Mouse (Mus musculus): ENCODE results near the gene Slc36a4. TPM values are rescaled to one million over a fixed set of nuclear protein-coding genes. Genes with fewer than 3 reads are reported as not detected.

Gene Slc36a4
- 4.7 and 4.8 TPM in 2 replicates for polyA plus RNA-seq (2012; rRNA removed)

GRCm38 (mm10) chr9:15709599-15710381, at the start of gene Slc36a4:
Gene Slc36a4, plus strand, starts transcription at chr9:15709738.
- Histone ChIP-seq H3K4me1 (replicated peaks; ENCODE audit: control insufficient read depth, insufficient read depth, low read length) (peaks cover 4% of the 10 kb centered on the region), H3K27ac (ENCODE audit: control insufficient read depth, insufficient read depth, low read length) (no peak within 1 kb of the TSS), H3K4me3 (ENCODE audit: control insufficient read depth, insufficient read depth, low read length) (peak within 1 kb of the TSS; percentile 64), H3K27me3 (ENCODE audit: control insufficient read depth, insufficient read depth, low read length) (no peaks in the 10 kb centered on the region), H3K36me3 (ENCODE audit: control insufficient read depth, insufficient read depth, low read length) (no peaks in the 10 kb centered on the region)
- DNase-seq: peak; percentile 67
- WGBS: 1% methylated on average over 66 of the region's 75 CpGs
- no peak for TF ChIP-seq CTCF (IDR thresholded peaks at IDR 0.05; ENCODE audit: borderline replicate concordance, control insufficient read depth, extremely low read depth, insufficient read depth, low read length, poor library complexity)
- no peak for TF ChIP-seq POLR2A (IDR thresholded peaks at IDR 0.05; ENCODE audit: control insufficient read depth, extremely low read depth, insufficient read depth, low read length, poor library complexity)

- H3K4me3 ChIP-seq (ENCODE audit: control insufficient read depth, insufficient read depth, low read length): no peak overlapping the region
- no peak for TF ChIP-seq CTCF (IDR thresholded peaks at IDR 0.05; ENCODE audit: borderline replicate concordance, control insufficient read depth, extremely low read depth, insufficient read depth, low read length, poor library complexity)
- no peak for TF ChIP-seq POLR2A (IDR thresholded peaks at IDR 0.05; ENCODE audit: control insufficient read depth, extremely low read depth, insufficient read depth, low read length, poor library complexity)
- no peaks in the 10 kb centered on the region for H3K27me3 ChIP-seq (ENCODE audit: control insufficient read depth, insufficient read depth, low read length)
- no peaks in the 10 kb centered on the region for H3K4me1 ChIP-seq (replicated peaks; ENCODE audit: control insufficient read depth, insufficient read depth, low read length)
- WGBS: 87% methylated on average over 7 of the region's 7 CpGs
- no peaks in the 10 kb centered on the region for H3K36me3 ChIP-seq (ENCODE audit: control insufficient read depth, insufficient read depth, low read length)
- H3K27ac ChIP-seq (ENCODE audit: control insufficient read depth, insufficient read depth, low read length): no peak overlapping the region
- no peak for DNase-seq
Observed at GRCm38 (mm10) chr9:15664606-15665005, 44.9 kb upstream of the Slc36a4 start.

- H3K36me3 ChIP-seq (ENCODE audit: control insufficient read depth, insufficient read depth, low read length): no peaks in the 10 kb centered on the region
- no peak for DNase-seq
- H3K27me3 ChIP-seq (ENCODE audit: control insufficient read depth, insufficient read depth, low read length): no peaks in the 10 kb centered on the region
- no peak overlapping the region for H3K4me3 ChIP-seq (ENCODE audit: control insufficient read depth, insufficient read depth, low read length)
- H3K4me1 ChIP-seq (replicated peaks; ENCODE audit: control insufficient read depth, insufficient read depth, low read length): no peaks in the 10 kb centered on the region
- no peak for TF ChIP-seq POLR2A (IDR thresholded peaks at IDR 0.05; ENCODE audit: control insufficient read depth, extremely low read depth, insufficient read depth, low read length, poor library complexity)
- TF ChIP-seq CTCF (IDR thresholded peaks at IDR 0.05; ENCODE audit: borderline replicate concordance, control insufficient read depth, extremely low read depth, insufficient read depth, low read length, poor library complexity): no peak
- 70% methylated on average over 3 of the region's 3 CpGs for WGBS
- H3K27ac ChIP-seq (ENCODE audit: control insufficient read depth, insufficient read depth, low read length): no peak overlapping the region
Observed at GRCm38 (mm10) chr9:15669452-15669851, 40.1 kb upstream of the Slc36a4 start.

- TF ChIP-seq POLR2A (IDR thresholded peaks at IDR 0.05; ENCODE audit: control insufficient read depth, extremely low read depth, insufficient read depth, low read length, poor library complexity) (no peak), CTCF (IDR thresholded peaks at IDR 0.05; ENCODE audit: borderline replicate concordance, control insufficient read depth, extremely low read depth, insufficient read depth, low read length, poor library complexity) (no peak)
- WGBS: 72% methylated on average over 5 of the region's 5 CpGs
- Histone ChIP-seq H3K4me3 (ENCODE audit: control insufficient read depth, insufficient read depth, low read length) (no peak overlapping the region), H3K4me1 (replicated peaks; ENCODE audit: control insufficient read depth, insufficient read depth, low read length) (no peaks in the 10 kb centered on the region), H3K27me3 (ENCODE audit: control insufficient read depth, insufficient read depth, low read length) (no peaks in the 10 kb centered on the region), H3K36me3 (ENCODE audit: control insufficient read depth, insufficient read depth, low read length) (no peaks in the 10 kb centered on the region), H3K27ac (ENCODE audit: control insufficient read depth, insufficient read depth, low read length) (no peak overlapping the region)
- no peak for DNase-seq
Observed at GRCm38 (mm10) chr9:15670002-15670527, 39.5 kb upstream of the Slc36a4 start.

- no peak for TF ChIP-seq CTCF (IDR thresholded peaks at IDR 0.05; ENCODE audit: borderline replicate concordance, control insufficient read depth, extremely low read depth, insufficient read depth, low read length, poor library complexity)
- TF ChIP-seq POLR2A (IDR thresholded peaks at IDR 0.05; ENCODE audit: control insufficient read depth, extremely low read depth, insufficient read depth, low read length, poor library complexity): no peak
- DNase-seq: no peak
- no peak overlapping the region for H3K27ac ChIP-seq (ENCODE audit: control insufficient read depth, insufficient read depth, low read length)
- no peaks in the 10 kb centered on the region for H3K4me1 ChIP-seq (replicated peaks; ENCODE audit: control insufficient read depth, insufficient read depth, low read length)
- 8% methylated on average over 1 of the region's 1 CpGs for WGBS
- H3K27me3 ChIP-seq (ENCODE audit: control insufficient read depth, insufficient read depth, low read length): no peaks in the 10 kb centered on the region
- H3K4me3 ChIP-seq (ENCODE audit: control insufficient read depth, insufficient read depth, low read length): no peak overlapping the region
- no peaks in the 10 kb centered on the region for H3K36me3 ChIP-seq (ENCODE audit: control insufficient read depth, insufficient read depth, low read length)
Observed at GRCm38 (mm10) chr9:15672251-15672650, 37.3 kb upstream of the Slc36a4 start.

GRCm38 (mm10) chr9:15681855-15682466, 27.6 kb upstream of the Slc36a4 start:
- no peaks in the 10 kb centered on the region for H3K4me1 ChIP-seq (replicated peaks; ENCODE audit: control insufficient read depth, insufficient read depth, low read length)
- TF ChIP-seq CTCF (IDR thresholded peaks at IDR 0.05; ENCODE audit: borderline replicate concordance, control insufficient read depth, extremely low read depth, insufficient read depth, low read length, poor library complexity) (no peak), POLR2A (IDR thresholded peaks at IDR 0.05; ENCODE audit: control insufficient read depth, extremely low read depth, insufficient read depth, low read length, poor library complexity) (no peak)
- no peaks in the 10 kb centered on the region for H3K27me3 ChIP-seq (ENCODE audit: control insufficient read depth, insufficient read depth, low read length)
- H3K27ac ChIP-seq (ENCODE audit: control insufficient read depth, insufficient read depth, low read length): no peak overlapping the region
- no peak overlapping the region for H3K4me3 ChIP-seq (ENCODE audit: control insufficient read depth, insufficient read depth, low read length)
- WGBS: 67% methylated on average over 2 of the region's 2 CpGs
- DNase-seq: peak; percentile 49
- no peaks in the 10 kb centered on the region for H3K36me3 ChIP-seq (ENCODE audit: control insufficient read depth, insufficient read depth, low read length)
